Mouse (Mus musculus) forebrain, embryonic 11.5 days (tissue): Measurements from ENCODE around the gene Akr1a1. TPM values are rescaled to one million over a fixed set of nuclear protein-coding genes. Genes with fewer than 3 reads are reported as not detected.
A peak's percentile ranks its signal among the peaks of the same experiment; 100 is the strongest.

Experiments used
- ATAC-seq: fragments of 200-750 bp; cut with Nextera tagmentation; replicated peaks from 2 replicates; pipeline ENCODE4 v1.8.0; 2017; ENCODE audit warnings: moderate TSS enrichment; ENCODE audit not compliant: low FRiP score
- DNase-seq: peaks from one replicate; pipeline ENCODE4 v3.0.0-alpha.2; 2017; ENCODE audit warnings: low spot score
- H3K27ac ChIP-seq: fragments of 300-500 bp; sonication (generic); 2 replicates; pipeline ENCODE4 v1.5.1; 2014; ENCODE audit warnings: low read depth, low read length
- H3K27me3 ChIP-seq: fragments of 300-500 bp; sonication (generic); 2 replicates; pipeline ENCODE4 v1.6.1; 2014; ENCODE audit warnings: mild to moderate bottlenecking, low read length, mixed read lengths; ENCODE audit not compliant: control insufficient read depth, insufficient read depth
- H3K36me3 ChIP-seq: fragments of 300-500 bp; sonication (generic); 2 replicates; pipeline ENCODE4 v1.6.1; 2014; ENCODE audit warnings: mild to moderate bottlenecking, low read length, moderate library complexity, mixed read lengths; ENCODE audit not compliant: control insufficient read depth, insufficient read depth
- H3K4me1 ChIP-seq: fragments of 300-500 bp; sonication (generic); replicated peaks from 2 replicates; pipeline ENCODE4 v1.6.1; 2014; ENCODE audit warnings: low read length, mixed read lengths; ENCODE audit not compliant: control insufficient read depth, insufficient read depth
- H3K4me2 ChIP-seq: fragments of 300-500 bp; sonication (generic); 2 replicates; pipeline ENCODE4 v1.6.1; 2014; ENCODE audit warnings: low read depth, mild to moderate bottlenecking, low read length, moderate library complexity, mixed read lengths; ENCODE audit not compliant: severe bottlenecking
- H3K4me3 ChIP-seq: fragments of 300-500 bp; sonication (generic); 2 replicates; pipeline ENCODE4 v1.5.1; 2014; ENCODE audit warnings: low read depth, low read length
- H3K9ac ChIP-seq: fragments of 300-500 bp; sonication (generic); 2 replicates; pipeline ENCODE4 v1.6.1; 2014; ENCODE audit warnings: low read length
- H3K9me3 ChIP-seq: fragments of 300-500 bp; sonication (generic); 2 replicates; pipeline ENCODE4 v1.6.1; 2016; ENCODE audit warnings: low read length, mixed read lengths; ENCODE audit not compliant: control insufficient read depth
- WGBS: fragments of 180-500 bp; shearing (Covaris S2); extraction: QIAGEN DNeasy Blood & Tissue Kit; methylation state at CpG from one replicate; pipeline ENCODE4 v1.1.7; 2014; 5-methylcytosine and 5-hydroxymethylcytosine counted together
- polyA plus RNA-seq: library from polyadenylated mRNA; unstranded; fragments of >200 nt; fragmentation: Nextera tagmentation; extraction: Ambion mirVana; gene quantifications from 2 replicates; pipeline ENCODE4 v1.2.1, GENCODE M21; 2014

The Akr1a1 gene
- polyA plus RNA-seq, 1 experiment from 2014 or later: 501 TPM

- Histone ChIP-seq H3K36me3 (no peaks in the 10 kb centered on the region; the same call in 1 of the 2 replicates), H3K4me1 (peaks cover 4% of the 10 kb centered on the region; the same call in 1 of the 2 replicates), H3K27me3 (no peaks in the 10 kb centered on the region), H3K27ac (peak within 1 kb of the TSS; percentile 92), H3K9me3 (no peaks in the 10 kb centered on the region), H3K4me3 (peak within 1 kb of the TSS; percentile 100), H3K4me2 (peak within 1 kb of the TSS; percentile 49), H3K9ac (peak within 1 kb of the TSS; percentile 98)
- ATAC-seq: peak; percentile 87
- WGBS: 8% methylated on average over 23 of the region's 23 CpGs
- peak; percentile 87 for DNase-seq
Measured at GRCm38 (mm10) chr4:116627722-116628662, 23.5 kb downstream of the Akr1a1 start, which contains the start of gene Nasp. Gene Nasp (minus strand): TSS chr4:116627941.

- Histone ChIP-seq H3K4me2 (peak overlapping the region; percentile 49), H3K9me3 (no peaks in the 10 kb centered on the region), H3K36me3 (no peaks in the 10 kb centered on the region; the same call in 1 of the 2 replicates), H3K27ac (peak overlapping the region; percentile 92), H3K9ac (peak overlapping the region; percentile 98), H3K27me3 (no peaks in the 10 kb centered on the region), H3K4me3 (peak overlapping the region; percentile 100), H3K4me1 (peaks cover 4% of the 10 kb centered on the region; the same call in 1 of the 2 replicates)
- peak; percentile 94 for DNase-seq
- peak; percentile 95 for ATAC-seq
- WGBS: 0% methylated on average over 13 of the region's 13 CpGs
Measured at GRCm38 (mm10) chr4:116627359-116627716, 24.1 kb downstream of the Akr1a1 start.

- ATAC-seq: peak; percentile 85
- Histone ChIP-seq H3K9me3 (no peaks in the 10 kb centered on the region), H3K36me3 (no peaks in the 10 kb centered on the region; the same call in 1 of the 2 replicates), H3K9ac (peak overlapping the region; percentile 98), H3K4me3 (peak overlapping the region; percentile 100), H3K27me3 (no peaks in the 10 kb centered on the region), H3K4me1 (peaks cover 4% of the 10 kb centered on the region; the same call in 1 of the 2 replicates), H3K4me2 (peak overlapping the region; percentile 49), H3K27ac (peak overlapping the region; percentile 92)
- WGBS: under 1% methylated on average over 52 of the region's 53 CpGs
- DNase-seq: peak; percentile 97
Measured at GRCm38 (mm10) chr4:116626658-116627358, 24.7 kb downstream of the Akr1a1 start.

GRCm38 (mm10) chr4:116624831-116625230 is 26.6 kb downstream of the Akr1a1 start:
- no peak overlapping the region for H3K9ac ChIP-seq
- ATAC-seq: no peak
- H3K4me1 ChIP-seq: peaks cover 4% of the 10 kb centered on the region; the same call in 1 of the 2 replicates
- H3K9me3 ChIP-seq: no peaks in the 10 kb centered on the region
- no peak for DNase-seq
- WGBS: 90% methylated on average over 4 of the region's 4 CpGs
- H3K27ac ChIP-seq: no peak overlapping the region
- no peaks in the 10 kb centered on the region for H3K27me3 ChIP-seq
- peak overlapping the region; percentile 15; the same call in 1 of the 2 replicates for H3K4me2 ChIP-seq
- H3K4me3 ChIP-seq: no peak overlapping the region
- peaks cover 4% of the 10 kb centered on the region; the same call in 1 of the 2 replicates for H3K36me3 ChIP-seq

GRCm38 (mm10) chr4:116615237-116615636 is 36.2 kb downstream of the Akr1a1 start:
- 99% methylated on average over 2 of the region's 2 CpGs for WGBS
- DNase-seq: no peak
- Histone ChIP-seq H3K4me2 (no peak overlapping the region), H3K27me3 (no peaks in the 10 kb centered on the region), H3K27ac (no peak overlapping the region), H3K9ac (no peak overlapping the region), H3K9me3 (no peaks in the 10 kb centered on the region), H3K4me1 (no peaks in the 10 kb centered on the region), H3K4me3 (no peak overlapping the region), H3K36me3 (peaks cover 16% of the 10 kb centered on the region)
- no peak for ATAC-seq

- Histone ChIP-seq H3K36me3 (peaks cover 11% of the 10 kb centered on the region), H3K9me3 (no peaks in the 10 kb centered on the region), H3K9ac (no peak overlapping the region), H3K4me3 (no peak overlapping the region), H3K27me3 (no peaks in the 10 kb centered on the region), H3K4me2 (no peak overlapping the region), H3K27ac (no peak overlapping the region), H3K4me1 (no peaks in the 10 kb centered on the region)
- no peak for DNase-seq
- 94% methylated on average over 2 of the region's 2 CpGs for WGBS
- ATAC-seq: no peak
Measured at GRCm38 (mm10) chr4:116612621-116613020, 38.9 kb downstream of the Akr1a1 start.

- ATAC-seq (peak; percentile 93), DNase-seq (peak; percentile 92)
- Histone ChIP-seq H3K36me3 (peaks cover 13% of the 10 kb centered on the region), H3K27ac (peak overlapping the region; percentile 54; the same call in 1 of the 2 replicates), H3K9me3 (no peaks in the 10 kb centered on the region), H3K4me2 (peak overlapping the region; percentile 70), H3K4me3 (peak overlapping the region; percentile 48), H3K4me1 (no peaks in the 10 kb centered on the region; the same call in 1 of the 2 replicates), H3K27me3 (no peaks in the 10 kb centered on the region), H3K9ac (peak overlapping the region; percentile 60)
- under 1% methylated on average over 50 of the region's 50 CpGs for WGBS
Measured at GRCm38 (mm10) chr4:116596978-116597881, 54.2 kb downstream of the Akr1a1 start.
